Mouse (Mus musculus): Measurements from ENCODE around the gene Cdk5rap3.

Gene Cdk5rap3

GRCm38 (mm10) chr11:96859635-96860034, 56.7 kb downstream of the Cdk5rap3 start:
- no peak for DNase-seq (ENCODE audit: low spot score)

GRCm38 (mm10) chr11:96857446-96857845, 58.9 kb downstream of the Cdk5rap3 start:
- DNase-seq (ENCODE audit: low spot score), result no peak

Measured in retina, embryonic 14.5 days (tissue).